Mouse (Mus musculus) kidney, postnatal 0 days (tissue): ENCODE results near the gene Mapt. TPM values are rescaled to one million over a fixed set of nuclear protein-coding genes. Genes with fewer than 3 reads are reported as not detected.
A peak's percentile ranks its signal among the peaks of the same experiment; 100 is the strongest.

Source experiments
- ATAC-seq: fragments of 200-750 bp; cut with Nextera tagmentation; replicated peaks from 2 replicates; pipeline ENCODE4 v1.8.0; 2017; ENCODE audit warnings: low read depth, moderate number of reproducible peaks, moderate TSS enrichment, moderate library complexity; ENCODE audit not compliant: low FRiP score
- DNase-seq: peaks from one replicate; pipeline ENCODE4 v3.0.0-alpha.2; 2016; ENCODE audit warnings: low spot score
- H3K27ac ChIP-seq: fragments of 300-500 bp; sonication (generic); 2 replicates; pipeline ENCODE4 v1.5.1; 2014; ENCODE audit warnings: mild to moderate bottlenecking
- H3K27me3 ChIP-seq: fragments of 300-500 bp; sonication (generic); 2 replicates; pipeline ENCODE4 v1.6.1; 2014; ENCODE audit warnings: low read length, mixed read lengths; ENCODE audit not compliant: insufficient read depth
- H3K36me3 ChIP-seq: fragments of 300-500 bp; sonication (generic); 2 replicates; pipeline ENCODE4 v1.6.1; 2014; ENCODE audit warnings: low read length, mixed read lengths; ENCODE audit not compliant: insufficient read depth
- H3K4me1 ChIP-seq: fragments of 300-500 bp; sonication (generic); replicated peaks from 2 replicates; pipeline ENCODE4 v1.6.1; 2014; ENCODE audit warnings: antibody characterized with exemption, low read length, mixed read lengths; ENCODE audit not compliant: insufficient read depth
- H3K4me2 ChIP-seq: fragments of 300-500 bp; sonication (generic); 2 replicates; pipeline ENCODE4 v1.6.1; 2014; ENCODE audit warnings: mild to moderate bottlenecking, low read length, moderate library complexity, mixed read lengths
- H3K4me3 ChIP-seq: fragments of 300-500 bp; sonication (generic); replicated peaks from 2 replicates; pipeline ENCODE4 v1.5.1; 2014; ENCODE audit warnings: low read depth, low read length
- H3K9ac ChIP-seq: fragments of 300-500 bp; sonication (generic); 2 replicates; pipeline ENCODE4 v1.6.1; 2014; ENCODE audit warnings: low read depth, low read length
- H3K9me3 ChIP-seq: fragments of 300-500 bp; sonication (generic); replicated peaks from 2 replicates; pipeline ENCODE4 v1.6.1; 2016; ENCODE audit warnings: low read length, inconsistent platforms, mixed read lengths
- CTCF ChIP-seq: IDR thresholded peaks from 2 replicates; pipeline ENCODE4 v1.5.1; 2016; ENCODE audit warnings: antibody characterized with exemption, low read depth, mild to moderate bottlenecking, moderate library complexity
- WGBS: fragments of 180-500 bp; shearing (Covaris S2); extraction: QIAGEN DNeasy Blood & Tissue Kit; methylation state at CpG from one replicate; pipeline ENCODE4 v1.1.7; 2014; 5-methylcytosine and 5-hydroxymethylcytosine counted together
- polyA plus RNA-seq: library from polyadenylated mRNA; unstranded; fragments of >200 nt; fragmentation: Nextera tagmentation; extraction: Ambion mirVana; gene quantifications from 2 replicates; pipeline ENCODE4 v1.2.1, GENCODE M21; 2015

The Mapt gene
- polyA plus RNA-seq, 1 experiment from 2014 or later = 6.7 TPM

- 10% methylated on average over 9 of the region's 9 CpGs for WGBS
Observed at GRCm38 (mm10) chr11:104230066-104230778, 968 bp upstream of the Mapt start.

DNA sequence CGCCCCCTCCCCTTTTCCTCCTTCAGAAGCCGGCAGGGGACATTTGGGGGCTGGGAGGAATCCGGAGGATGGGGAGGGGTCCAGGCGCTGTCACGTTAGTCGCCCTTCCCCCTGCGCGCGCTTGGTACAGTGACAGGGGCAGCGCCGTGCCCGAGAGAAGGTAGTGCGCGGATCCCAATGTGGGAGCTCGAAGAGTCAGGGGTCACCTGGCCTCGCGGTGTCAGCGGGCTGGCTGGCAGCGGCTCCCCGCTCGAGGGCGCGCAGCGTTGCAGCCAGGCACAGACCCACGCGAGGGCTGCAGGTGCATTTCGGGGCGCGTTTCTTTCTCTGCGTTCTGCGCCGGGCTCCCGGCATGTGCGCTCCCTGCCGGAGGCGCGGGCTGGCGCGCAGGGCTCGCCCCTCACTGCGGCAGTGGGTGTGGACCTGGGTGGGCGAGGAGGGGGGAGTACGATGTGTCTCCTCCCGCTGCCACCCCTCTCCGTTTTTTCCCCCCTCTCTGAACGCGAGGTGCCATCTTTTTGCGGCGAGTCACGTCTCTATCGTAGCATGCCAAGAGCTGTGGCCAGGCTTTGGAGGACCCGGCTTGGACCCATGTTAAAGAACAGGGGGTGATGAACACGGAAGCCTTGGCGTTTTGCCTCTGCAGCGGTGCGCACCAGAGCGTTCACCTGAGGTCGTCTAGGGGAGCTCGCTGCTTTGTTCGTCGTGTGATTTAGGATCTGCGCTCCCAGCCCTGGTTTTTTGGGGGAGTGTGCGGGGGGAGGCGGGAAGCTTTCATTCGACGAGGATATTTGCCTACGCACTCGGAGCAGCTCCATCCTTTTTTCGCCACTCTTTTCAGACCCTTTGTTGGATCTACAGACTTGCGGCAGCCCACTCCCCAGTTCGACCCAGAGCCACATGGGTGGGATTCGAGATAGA, 1.2 kb downstream of the Mapt start:
- 0 out of 2 replicates have a peak, but pooled peaks have one; percentile 1 for ATAC-seq
- Histone ChIP-seq H3K27me3 (peaks cover 22% of the 10 kb centered on the region), H3K4me2 (peak overlapping the region; percentile 100), H3K4me1 (peaks cover 18% of the 10 kb centered on the region; the same call in 1 of the 2 replicates), H3K9me3 (no peaks in the 10 kb centered on the region), H3K36me3 (no peaks in the 10 kb centered on the region), H3K4me3 (peak overlapping the region; percentile 64), H3K27ac (no peak overlapping the region), H3K9ac (0 out of 2 replicates have a peak overlapping the region, but pooled peaks have one; percentile 37)
- no peak for TF ChIP-seq CTCF
- WGBS = under 1% methylated on average over 58 of the region's 72 CpGs
- DNase-seq = no peak

More at GRCm38 (mm10) chr11:104230066-104230778, 968 bp upstream of the Mapt start:
- no peak overlapping the region for H3K27ac ChIP-seq
- peaks cover 22% of the 10 kb centered on the region for H3K27me3 ChIP-seq
- H3K36me3 ChIP-seq = no peaks in the 10 kb centered on the region
- H3K9ac ChIP-seq = no peak overlapping the region
- ATAC-seq = no peak
- H3K4me1 ChIP-seq = peaks cover 15% of the 10 kb centered on the region; the same call in 1 of the 2 replicates
- DNase-seq = peak; percentile 49
- peak; percentile 33; the same call in 1 of the 2 replicates for TF ChIP-seq CTCF
- H3K9me3 ChIP-seq = no peaks in the 10 kb centered on the region
- peak overlapping the region; percentile 64 for H3K4me3 ChIP-seq
- H3K4me2 ChIP-seq = peak overlapping the region; percentile 100

- ATAC-seq (no peak), DNase-seq (no peak)
- Histone ChIP-seq H3K4me2 (peak overlapping the region; percentile 100), H3K36me3 (no peaks in the 10 kb centered on the region), H3K4me3 (peak overlapping the region; percentile 64; the same call in 1 of the 2 replicates), H3K27ac (no peak overlapping the region), H3K9ac (no peak overlapping the region), H3K4me1 (peaks cover 21% of the 10 kb centered on the region; the same call in 1 of the 2 replicates), H3K9me3 (no peaks in the 10 kb centered on the region), H3K27me3 (peaks cover 22% of the 10 kb centered on the region)
- 0% methylated on average over 9 of the region's 10 CpGs for WGBS
- no peak for TF ChIP-seq CTCF
Observed at GRCm38 (mm10) chr11:104233101-104233500, 1.9 kb downstream of the Mapt start.

- Histone ChIP-seq H3K4me1 (peaks cover 21% of the 10 kb centered on the region; the same call in 1 of the 2 replicates), H3K4me3 (0 out of 2 replicates have a peak overlapping the region, but pooled peaks have one; percentile 2), H3K27ac (no peak overlapping the region), H3K9ac (no peak overlapping the region), H3K36me3 (no peaks in the 10 kb centered on the region), H3K4me2 (peak overlapping the region; percentile 32; the same call in 1 of the 2 replicates), H3K9me3 (no peaks in the 10 kb centered on the region), H3K27me3 (peaks cover 22% of the 10 kb centered on the region)
- DNase-seq (no peak), ATAC-seq (no peak)
- WGBS = 5% methylated on average over 30 of the region's 30 CpGs
- TF ChIP-seq CTCF = no peak
Observed at GRCm38 (mm10) chr11:104233574-104234206, 2.5 kb downstream of the Mapt start.

DNA sequence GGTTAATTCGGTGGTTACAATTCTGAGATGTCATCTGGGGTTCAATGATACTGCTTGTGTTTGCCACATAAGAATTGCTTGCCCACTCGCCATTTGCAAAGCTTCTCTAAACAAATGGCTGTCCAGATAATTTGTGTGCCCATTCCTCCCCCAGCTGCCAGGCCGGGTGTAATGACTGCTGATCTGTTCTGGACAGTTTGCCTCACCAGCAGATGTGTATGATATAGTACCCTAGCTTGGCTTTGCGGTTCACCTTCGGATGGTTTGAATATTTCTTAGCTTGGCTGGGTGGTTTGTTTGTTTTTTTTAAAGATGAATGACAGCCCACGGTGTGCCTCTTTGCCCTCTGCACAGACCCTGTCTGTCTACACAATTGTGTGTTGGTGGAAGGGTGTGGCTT, 3.5 kb downstream of the Mapt start:
- no peaks in the 10 kb centered on the region for H3K9me3 ChIP-seq
- peaks cover 22% of the 10 kb centered on the region for H3K27me3 ChIP-seq
- H3K9ac ChIP-seq = no peak overlapping the region
- no peak overlapping the region for H3K4me2 ChIP-seq
- H3K4me1 ChIP-seq = peaks cover 21% of the 10 kb centered on the region; the same call in 1 of the 2 replicates
- DNase-seq = no peak
- TF ChIP-seq CTCF = no peak
- no peaks in the 10 kb centered on the region for H3K36me3 ChIP-seq
- 15% methylated on average over 6 of the region's 6 CpGs for WGBS
- no peak for ATAC-seq
- H3K4me3 ChIP-seq = no peak overlapping the region
- H3K27ac ChIP-seq = no peak overlapping the region

DNA sequence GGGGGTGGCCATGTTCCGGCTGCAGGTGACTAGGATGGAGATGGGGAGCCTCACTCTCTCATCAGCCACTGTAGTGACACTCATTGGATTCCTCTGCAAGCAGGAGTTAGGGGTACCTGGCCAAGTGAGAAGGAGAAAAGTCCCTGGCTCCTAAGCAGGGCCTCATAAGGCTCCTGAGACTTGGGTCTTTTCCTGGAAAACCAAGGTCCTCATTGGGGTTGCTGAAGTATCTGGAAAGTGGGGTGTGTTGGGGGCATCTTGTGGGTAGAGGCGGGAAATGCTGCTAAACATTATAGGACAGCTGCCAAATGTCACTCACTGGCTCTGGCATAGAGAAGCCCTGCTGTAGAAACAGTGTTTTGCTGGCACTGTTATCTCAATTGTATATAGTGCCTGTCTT, 4.7 kb downstream of the Mapt start:
- H3K9ac ChIP-seq = no peak overlapping the region
- peaks cover 22% of the 10 kb centered on the region for H3K27me3 ChIP-seq
- peaks cover 21% of the 10 kb centered on the region; the same call in 1 of the 2 replicates for H3K4me1 ChIP-seq
- no peaks in the 10 kb centered on the region for H3K36me3 ChIP-seq
- 88% methylated on average over 2 of the region's 2 CpGs for WGBS
- TF ChIP-seq CTCF = no peak
- H3K27ac ChIP-seq = no peak overlapping the region
- ATAC-seq (no peak), DNase-seq (no peak)
- no peak overlapping the region for H3K4me2 ChIP-seq
- H3K9me3 ChIP-seq = no peaks in the 10 kb centered on the region
- no peak overlapping the region for H3K4me3 ChIP-seq
